Mouse (Mus musculus) hindbrain, postnatal 0 days (tissue): ENCODE measurements at regions not wholly inside any gene's neighbourhood (a gene's known extent, or its start where the extent isn't known, plus 50 kb on each side); places are given as distances from the start of the nearest gene placed in this dataset.

ENCODE experiments used
- ATAC-seq: fragments of 200-750 bp; cut with Nextera tagmentation; 2 replicates; pipeline ENCODE4 v1.8.0; 2017; ENCODE audit warnings: mild to moderate bottlenecking, moderate TSS enrichment, moderate library complexity
- DNase-seq: peaks from one replicate; pipeline ENCODE4 v3.0.0-alpha.2; 2015; ENCODE audit warnings: low spot score
- H3K27ac ChIP-seq: fragments of 300-500 bp; sonication (generic); 2 replicates; pipeline ENCODE4 v1.5.1; 2014; ENCODE audit warnings: mild to moderate bottlenecking
- H3K27me3 ChIP-seq: fragments of 300-500 bp; sonication (generic); 2 replicates; pipeline ENCODE4 v1.6.1; 2014; ENCODE audit warnings: low read length, mixed read lengths; ENCODE audit not compliant: insufficient read depth
- H3K36me3 ChIP-seq: fragments of 300-500 bp; sonication (generic); 2 replicates; pipeline ENCODE4 v1.6.1; 2014; ENCODE audit warnings: low read length, mixed read lengths; ENCODE audit not compliant: insufficient read depth
- H3K4me1 ChIP-seq: fragments of 300-500 bp; sonication (generic); 2 replicates; pipeline ENCODE4 v1.6.1; 2014; ENCODE audit warnings: antibody characterized with exemption, low read length, mixed read lengths; ENCODE audit not compliant: insufficient read depth
- H3K4me2 ChIP-seq: fragments of 300-500 bp; sonication (generic); 2 replicates; pipeline ENCODE4 v1.6.1; 2014; ENCODE audit warnings: low read depth, mild to moderate bottlenecking, low read length, moderate library complexity, mixed read lengths
- H3K4me3 ChIP-seq: fragments of 300-500 bp; sonication (generic); 2 replicates; pipeline ENCODE4 v1.5.1; 2014; ENCODE audit warnings: low read length
- H3K9ac ChIP-seq: fragments of 300-500 bp; sonication (generic); replicated peaks from 2 replicates; pipeline ENCODE4 v1.6.1; 2014; ENCODE audit warnings: mild to moderate bottlenecking, low read length, moderate library complexity, mixed read lengths
- H3K9me3 ChIP-seq: fragments of 300-500 bp; sonication (generic); 2 replicates; pipeline ENCODE4 v1.6.1; 2016; ENCODE audit warnings: low read length, mixed read lengths
- CTCF ChIP-seq: IDR thresholded peaks from 2 replicates; pipeline ENCODE4 v1.5.1; 2016; ENCODE audit warnings: antibody characterized with exemption, control low read depth, low read depth
- WGBS: fragments of 180-500 bp; shearing (Covaris S2); extraction: QIAGEN DNeasy Blood & Tissue Kit; methylation state at CpG from one replicate; pipeline ENCODE4 v1.1.7; 2014; 5-methylcytosine and 5-hydroxymethylcytosine counted together

DNA sequence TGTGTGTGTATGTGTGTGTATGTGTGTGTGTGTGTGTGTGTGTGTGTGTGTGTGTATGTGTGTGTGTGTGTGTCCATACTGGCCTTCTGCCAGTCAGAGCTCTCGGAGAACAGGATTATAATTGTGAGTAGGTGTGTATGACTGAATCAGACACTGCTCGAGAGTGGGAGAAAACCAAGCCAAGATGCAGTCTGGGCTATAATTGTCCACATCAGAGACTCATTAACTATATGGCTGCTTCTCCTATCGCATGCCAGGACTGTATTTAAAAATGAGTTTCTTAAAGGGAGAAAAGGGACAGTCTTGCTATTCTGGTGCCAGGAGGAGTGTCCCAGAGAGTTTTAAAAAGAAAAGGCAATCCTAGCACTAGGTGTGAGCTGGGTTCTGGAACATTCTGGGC lies 58.7 kb upstream of the Adpgk start:
- no peaks in the 10 kb centered on the region for H3K36me3 ChIP-seq
- H3K4me3 ChIP-seq, result no peak overlapping the region
- 55% methylated on average over 3 of the region's 3 CpGs for WGBS
- no peaks in the 10 kb centered on the region for H3K9me3 ChIP-seq
- H3K4me1 ChIP-seq, result no peaks in the 10 kb centered on the region; the same call in 1 of the 2 replicates
- DNase-seq, result no peak
- H3K27ac ChIP-seq, result no peak overlapping the region
- no peak for TF ChIP-seq CTCF
- no peak overlapping the region for H3K4me2 ChIP-seq
- no peak overlapping the region for H3K9ac ChIP-seq
- H3K27me3 ChIP-seq, result no peaks in the 10 kb centered on the region
- no peak for ATAC-seq

DNA sequence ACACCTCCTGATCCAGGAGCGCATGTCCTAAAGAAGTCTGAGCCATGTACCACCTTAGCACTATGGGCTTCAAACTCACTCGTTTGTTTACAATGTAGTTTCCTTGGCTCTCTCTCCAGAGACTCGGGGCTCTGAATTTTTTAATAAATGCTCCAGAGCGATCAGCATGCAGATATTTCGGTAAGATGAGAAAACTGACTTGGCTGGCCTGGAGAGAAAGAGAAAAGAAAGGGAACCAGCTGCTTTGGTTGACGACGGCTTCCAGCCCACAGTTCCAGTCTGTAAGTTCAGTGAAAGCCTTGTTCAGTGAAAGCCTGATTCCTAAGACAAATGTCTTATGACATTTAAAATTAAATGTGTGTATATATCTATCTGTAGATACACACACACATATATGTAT lies 59.4 kb upstream of the Adpgk start:
- no peak for ATAC-seq
- no peak for TF ChIP-seq CTCF

DNA sequence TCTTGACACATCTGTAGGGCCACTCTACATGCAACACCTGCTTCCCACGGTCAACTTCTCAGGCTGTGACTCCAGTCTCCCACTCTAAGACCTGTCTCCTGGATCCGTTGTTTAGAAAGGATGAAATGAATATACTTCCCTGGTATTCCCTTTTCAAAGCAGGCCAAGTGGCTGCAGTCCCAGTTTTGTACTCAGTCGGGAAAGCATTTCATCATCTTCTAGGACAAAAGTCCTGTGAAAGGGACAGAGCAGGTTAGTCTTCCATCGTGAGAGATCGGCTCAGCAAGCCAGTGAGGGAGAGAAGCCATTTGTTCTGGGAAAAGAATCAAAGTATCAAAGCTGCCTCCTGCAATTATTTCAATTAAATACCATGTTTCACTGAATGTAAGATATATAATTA lies 60.2 kb upstream of the Adpgk start:
- no peaks in the 10 kb centered on the region; the same call in 1 of the 2 replicates for H3K4me1 ChIP-seq
- DNase-seq (no peak), ATAC-seq (no peak)
- 53% methylated on average over 5 of the region's 5 CpGs for WGBS
- no peak for TF ChIP-seq CTCF
- H3K27me3 ChIP-seq, result no peaks in the 10 kb centered on the region
- H3K27ac ChIP-seq, result no peak overlapping the region
- no peaks in the 10 kb centered on the region for H3K9me3 ChIP-seq
- H3K36me3 ChIP-seq, result no peaks in the 10 kb centered on the region
- no peak overlapping the region for H3K4me2 ChIP-seq
- H3K9ac ChIP-seq, result no peak overlapping the region
- no peak overlapping the region for H3K4me3 ChIP-seq

More for the DNA sequence above, 59.4 kb upstream of the Adpgk start:
- Histone ChIP-seq H3K27ac (no peak overlapping the region), H3K4me1 (no peaks in the 10 kb centered on the region; the same call in 1 of the 2 replicates), H3K27me3 (no peaks in the 10 kb centered on the region), H3K4me3 (no peak overlapping the region), H3K9ac (no peak overlapping the region), H3K9me3 (no peaks in the 10 kb centered on the region), H3K36me3 (no peaks in the 10 kb centered on the region), H3K4me2 (no peak overlapping the region)
- DNase-seq, result no peak
- 57% methylated on average over 7 of the region's 7 CpGs for WGBS

DNA sequence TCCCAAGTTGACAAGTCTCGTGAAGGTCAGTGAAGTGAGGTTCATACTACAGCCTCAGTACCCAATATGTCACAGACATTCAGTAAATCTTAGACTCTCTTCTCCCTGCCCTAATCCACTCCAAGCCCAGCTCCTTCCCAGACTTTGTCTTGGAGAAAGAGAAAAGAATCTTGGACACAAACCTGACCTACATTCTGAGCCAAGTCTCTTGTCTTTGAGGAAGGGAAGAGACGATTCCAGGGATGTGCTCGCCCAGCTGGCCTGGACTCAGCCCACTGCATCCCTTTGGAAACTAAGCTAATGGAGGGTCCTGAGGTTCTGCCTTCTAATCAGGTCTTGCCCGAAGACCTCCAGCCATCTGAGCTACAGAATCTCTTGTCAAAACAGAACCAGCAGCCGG lies 61.2 kb upstream of the Adpgk start:
- no peaks in the 10 kb centered on the region for H3K9me3 ChIP-seq
- no peak overlapping the region for H3K4me2 ChIP-seq
- TF ChIP-seq CTCF, result no peak
- no peak for ATAC-seq
- H3K4me1 ChIP-seq, result no peaks in the 10 kb centered on the region; the same call in 1 of the 2 replicates
- H3K27ac ChIP-seq, result no peak overlapping the region
- 73% methylated on average over 5 of the region's 5 CpGs for WGBS
- H3K36me3 ChIP-seq, result no peaks in the 10 kb centered on the region
- no peak overlapping the region for H3K9ac ChIP-seq
- no peak overlapping the region for H3K4me3 ChIP-seq
- no peaks in the 10 kb centered on the region for H3K27me3 ChIP-seq
- peak; percentile 34 for DNase-seq

DNA sequence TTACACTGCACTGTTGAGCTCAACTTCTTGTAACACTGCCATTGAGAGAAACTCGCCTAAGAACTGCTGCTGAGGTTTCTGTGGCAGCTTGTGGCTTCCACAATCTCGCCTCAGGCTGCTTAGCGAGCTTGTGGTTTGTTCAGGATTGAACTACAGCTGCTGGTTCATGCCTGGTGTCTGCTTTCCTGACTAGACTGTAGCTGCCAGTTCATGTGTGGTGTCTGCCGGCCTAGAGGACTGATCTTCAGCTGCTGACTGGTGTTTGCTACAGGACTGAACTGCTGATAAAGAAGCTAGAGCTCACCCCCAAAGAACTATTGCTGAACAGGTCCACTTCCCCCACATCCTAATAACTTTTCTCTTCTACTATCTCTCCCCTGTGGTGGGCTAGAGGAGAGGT lies 63.4 kb upstream of the Adpgk start:
- H3K4me2 ChIP-seq, result no peak overlapping the region
- no peak for DNase-seq
- TF ChIP-seq CTCF, result no peak

DNA sequence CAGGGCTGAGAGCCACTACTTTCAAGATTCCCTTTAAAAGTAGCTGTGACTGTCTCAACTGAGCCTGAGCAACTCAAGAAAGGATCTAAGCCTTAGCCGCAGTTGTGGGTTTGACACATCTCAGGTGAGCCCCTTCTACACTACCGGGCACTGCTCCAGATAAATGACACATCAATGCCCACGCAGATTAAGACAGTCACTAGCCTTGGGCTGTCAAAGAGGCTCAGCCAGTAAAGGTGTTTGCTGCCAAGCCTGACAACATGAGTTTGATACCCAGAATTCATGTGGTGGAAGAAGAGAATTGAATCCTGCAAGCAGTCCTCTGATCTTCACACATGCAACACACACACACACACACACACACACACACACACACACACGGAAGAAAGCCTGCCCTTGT lies 65.0 kb upstream of the Adpgk start:
- WGBS, result 68% methylated on average over 4 of the region's 4 CpGs
- peak; percentile 43; the same call in 1 of the 2 replicates for ATAC-seq
- no peak overlapping the region for H3K4me2 ChIP-seq
- no peak overlapping the region for H3K9ac ChIP-seq
- no peaks in the 10 kb centered on the region for H3K27me3 ChIP-seq
- TF ChIP-seq CTCF, result no peak
- DNase-seq, result peak; percentile 55
- no peaks in the 10 kb centered on the region for H3K4me1 ChIP-seq
- no peak overlapping the region for H3K4me3 ChIP-seq
- H3K9me3 ChIP-seq, result no peaks in the 10 kb centered on the region
- H3K27ac ChIP-seq, result no peak overlapping the region
- no peaks in the 10 kb centered on the region for H3K36me3 ChIP-seq

More for the DNA sequence above, 63.4 kb upstream of the Adpgk start:
- no peak for ATAC-seq
- no peak overlapping the region for H3K4me3 ChIP-seq
- no peaks in the 10 kb centered on the region; the same call in 1 of the 2 replicates for H3K4me1 ChIP-seq
- H3K9ac ChIP-seq, result no peak overlapping the region
- H3K36me3 ChIP-seq, result no peaks in the 10 kb centered on the region
- no peaks in the 10 kb centered on the region for H3K9me3 ChIP-seq
- H3K27ac ChIP-seq, result no peak overlapping the region
- whole genome bisulfite sequencing, result 79% methylated on average over 4 of the region's 4 CpGs
- H3K27me3 ChIP-seq, result no peaks in the 10 kb centered on the region

DNA sequence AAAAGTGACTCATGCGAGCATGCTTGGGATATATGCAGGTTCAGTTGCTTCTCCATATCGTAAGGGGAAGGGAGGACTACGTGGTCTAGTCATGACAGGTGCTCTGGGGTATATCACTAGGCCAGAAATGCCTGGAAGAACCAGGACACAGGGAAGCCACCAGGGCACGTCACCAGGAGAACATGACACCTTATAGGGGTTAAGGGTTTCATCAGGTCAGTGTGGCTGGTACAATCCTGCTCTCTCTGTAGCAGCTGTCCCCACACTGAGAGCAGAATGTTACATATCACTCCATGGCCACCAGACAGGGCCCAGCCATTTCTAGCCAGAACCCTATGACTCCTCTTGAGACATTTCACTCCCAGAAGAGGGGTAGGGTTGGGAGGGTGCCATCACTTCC lies 72.1 kb upstream of the Adpgk start:
- H3K9me3 ChIP-seq, result no peaks in the 10 kb centered on the region
- no peak for ATAC-seq
- H3K27ac ChIP-seq, result no peak overlapping the region
- TF ChIP-seq CTCF, result no peak
- H3K4me3 ChIP-seq, result no peak overlapping the region
- no peaks in the 10 kb centered on the region for H3K27me3 ChIP-seq
- no peaks in the 10 kb centered on the region for H3K4me1 ChIP-seq
- no peak overlapping the region for H3K4me2 ChIP-seq
- H3K9ac ChIP-seq, result no peak overlapping the region
- no peaks in the 10 kb centered on the region for H3K36me3 ChIP-seq
- no peak for DNase-seq
- WGBS, result 93% methylated on average over 4 of the region's 4 CpGs
